Mouse (Mus musculus) testis, adult 2 months (tissue): ENCODE data around the gene Spaca4. TPM values are rescaled to one million over a fixed set of nuclear protein-coding genes. Genes with fewer than 3 reads are reported as not detected.

ENCODE experiments used
- H3K27ac ChIP-seq: fragments of 200-500 bp; 2 replicates; pipeline ENCODE4 v1.5.1; 2012; ENCODE audit warnings: low read depth, low read length; ENCODE audit not compliant: control insufficient read depth, insufficient read depth
- H3K27me3 ChIP-seq: fragments of 200-500 bp; 2 replicates; pipeline ENCODE4 v1.6.1; 2012; ENCODE audit warnings: mild to moderate bottlenecking, low read length, moderate library complexity; ENCODE audit not compliant: control insufficient read depth, insufficient read depth
- H3K36me3 ChIP-seq: fragments of 200-500 bp; 2 replicates; pipeline ENCODE4 v1.6.1; 2012; ENCODE audit warnings: mild to moderate bottlenecking, low read length; ENCODE audit not compliant: control insufficient read depth, insufficient read depth
- H3K4me1 ChIP-seq: fragments of 200-500 bp; 2 replicates; pipeline ENCODE4 v1.6.1; 2012; ENCODE audit warnings: low read length; ENCODE audit not compliant: control insufficient read depth, insufficient read depth
- H3K4me3 ChIP-seq: fragments of 200-500 bp; 2 replicates; pipeline ENCODE4 v1.5.1; 2012; ENCODE audit warnings: low read depth, mild to moderate bottlenecking, low read length, moderate library complexity, mixed read lengths; ENCODE audit not compliant: control insufficient read depth
- CTCF ChIP-seq: fragments of 200-500 bp; IDR thresholded peaks from 2 replicates; pipeline ENCODE4 v1.5.1; 2012; ENCODE audit warnings: low read depth, mild to moderate bottlenecking, inconsistent platforms, low read length, moderate library complexity; ENCODE audit not compliant: control insufficient read depth, insufficient read depth, insufficient replicate concordance
- POLR2A ChIP-seq: fragments of 200-500 bp; IDR thresholded peaks from 2 replicates; pipeline ENCODE4 v1.6.1; 2012; ENCODE audit warnings: low read depth, mild to moderate bottlenecking, inconsistent platforms, low read length, moderate library complexity; ENCODE audit not compliant: control insufficient read depth
- polyA plus RNA-seq: library from polyadenylated mRNA; depleted of rRNA; stranded (reverse); fragments of >200 nt; gene quantifications from 2 replicates; pipeline ENCODE4 v1.2.3, GENCODE M21; 2012; rRNA removed

The Spaca4 gene
- polyA plus RNA-seq, 1 experiment: 614 TPM

- Histone ChIP-seq H3K4me3 (no peak overlapping the region), H3K27me3 (no peaks in the 10 kb centered on the region), H3K27ac (no peak overlapping the region), H3K4me1 (no peaks in the 10 kb centered on the region), H3K36me3 (no peaks in the 10 kb centered on the region)
- TF ChIP-seq POLR2A (no peak), CTCF (no peak)
Observed at GRCm38 (mm10) chr7:45678513-45678912, 47.1 kb downstream of the Spaca4 start.

- no peak overlapping the region for H3K4me3 ChIP-seq
- no peaks in the 10 kb centered on the region for H3K36me3 ChIP-seq
- H3K27me3 ChIP-seq: no peaks in the 10 kb centered on the region
- TF ChIP-seq POLR2A (no peak), CTCF (no peak)
- no peaks in the 10 kb centered on the region for H3K4me1 ChIP-seq
- no peak overlapping the region for H3K27ac ChIP-seq
Observed at GRCm38 (mm10) chr7:45677627-45678295, 47.9 kb downstream of the Spaca4 start.

Other genes with a start within 250 kb of the Spaca4 start
- gene Tulp2, start 243.9 kb downstream of the Spaca4 start, polyA plus RNA-seq: 879 and 1,010 TPM in 2 replicates
- 0.81 TPM in 1 of 2 replicates, not detected in the other for gene Gm45808, start 239.0 kb downstream of the Spaca4 start, polyA plus RNA-seq
- 3.0 and 3.4 TPM in 2 replicates for gene Dhdh, start 237.0 kb downstream of the Spaca4 start, polyA plus RNA-seq
- 76.4 and 93.9 TPM in 2 replicates for gene Nucb1, start 215.4 kb downstream of the Spaca4 start, polyA plus RNA-seq
- 5.9 and 8.5 TPM in 2 replicates for gene Ppp1r15a, start 199.5 kb downstream of the Spaca4 start, polyA plus RNA-seq
- gene Plekha4, start 199.5 kb downstream of the Spaca4 start, polyA plus RNA-seq: 12.6 and 12.9 TPM in 2 replicates
- gene Hsd17b14, start 170.9 kb downstream of the Spaca4 start, polyA plus RNA-seq: 0.37 and 0.45 TPM in 2 replicates
- 39.9 and 44.3 TPM in 2 replicates for gene Bcat2, start 155.7 kb downstream of the Spaca4 start, polyA plus RNA-seq
- 3.6 and 3.7 TPM in 2 replicates for gene Fgf21, start 110.3 kb downstream of the Spaca4 start, polyA plus RNA-seq
- 0.08 and 0.21 TPM in 2 replicates for gene Fut1, start 108.5 kb downstream of the Spaca4 start, polyA plus RNA-seq
- 77.5 and 95.6 TPM in 2 replicates for gene Izumo1, start 104.0 kb downstream of the Spaca4 start, polyA plus RNA-seq
- gene Rasip1, start 98.3 kb downstream of the Spaca4 start, polyA plus RNA-seq: 5.1 and 5.4 TPM in 2 replicates
- 0.74 and 1.3 TPM in 2 replicates for gene Mamstr, start 85.8 kb downstream of the Spaca4 start, polyA plus RNA-seq
- gene Fut2, start 59.4 kb downstream of the Spaca4 start, polyA plus RNA-seq: 0.37 and 0.42 TPM in 2 replicates
- 6.5 and 10.8 TPM in 2 replicates for gene Ntn5, start 41.8 kb downstream of the Spaca4 start, polyA plus RNA-seq
- 61.0 and 71.6 TPM in 2 replicates for gene Sec1, start 31.4 kb downstream of the Spaca4 start, polyA plus RNA-seq
- 2.3 and 3.3 TPM in 2 replicates for gene Car11, start 26.0 kb downstream of the Spaca4 start, polyA plus RNA-seq
- 11.2 and 12.9 TPM in 2 replicates for gene Dbp, start 20.7 kb downstream of the Spaca4 start, polyA plus RNA-seq
- 517 and 652 TPM in 2 replicates for gene Rpl18, start 10.4 kb downstream of the Spaca4 start, polyA plus RNA-seq
- 33.4 and 34.6 TPM in 2 replicates for gene Sphk2, start 7.8 kb downstream of the Spaca4 start, polyA plus RNA-seq
- 145 and 176 TPM in 2 replicates for gene Fam83e, start 4.6 kb downstream of the Spaca4 start, polyA plus RNA-seq
- 23.1 and 26.1 TPM in 2 replicates for gene Lmtk3, start 57.9 kb upstream of the Spaca4 start, polyA plus RNA-seq
- gene Sult2b1, start 58.9 kb upstream of the Spaca4 start, polyA plus RNA-seq: 8.8 and 9.5 TPM in 2 replicates
- gene Cyth2, start 88.8 kb upstream of the Spaca4 start, polyA plus RNA-seq: 149 and 166 TPM in 2 replicates
- 0.06 and 0.11 TPM in 2 replicates for gene Kcnj14, start 99.0 kb upstream of the Spaca4 start, polyA plus RNA-seq
- 11.2 and 12.1 TPM in 2 replicates for gene Grwd1, start 105.1 kb upstream of the Spaca4 start, polyA plus RNA-seq
- gene Kdelr1, start 147.0 kb upstream of the Spaca4 start, polyA plus RNA-seq: 67.4 and 82.4 TPM in 2 replicates
- gene Grin2d, start 152.6 kb upstream of the Spaca4 start, polyA plus RNA-seq: 21.1 and 22.3 TPM in 2 replicates
- 758 and 764 TPM in 2 replicates for gene Syngr4, start 170.9 kb upstream of the Spaca4 start, polyA plus RNA-seq
- gene Tmem143, start 171.1 kb upstream of the Spaca4 start, polyA plus RNA-seq: 8.1 and 8.8 TPM in 2 replicates
- 80.7 and 85.0 TPM in 2 replicates for gene Emp3, start 195.6 kb upstream of the Spaca4 start, polyA plus RNA-seq
- gene Ccdc114, start 198.3 kb upstream of the Spaca4 start, polyA plus RNA-seq: 19.7 and 26.2 TPM in 2 replicates